Mouse (Mus musculus) B cell, adult 62 days (primary cell): ENCODE measurements around the gene Pmfbp1. TPM values are rescaled to one million over a fixed set of nuclear protein-coding genes. Genes with fewer than 3 reads are reported as not detected.

Experiments
- total RNA-seq: library from RNA; stranded (reverse); gene quantifications from 4 replicates; pipeline ENCODE4 v1.2.4, GENCODE M21; 2023

Pmfbp1 gene
- total RNA-seq = not detected in 4 replicates

GRCm38 (mm10) chr8:109493727-109494126, at the start of gene Pmfbp1:
Gene Pmfbp1, plus strand, starts transcription at chr8:109494027.

GRCm38 (mm10) chr8:109565498-109566333, 71.9 kb downstream of the Pmfbp1 start, which contains the start of the genes Dhx38 and Txnl4b:
Gene Dhx38, minus strand, starts transcription at chr8:109565861.
Gene Txnl4b, plus strand, starts transcription at chr8:109565892.

DNA sequence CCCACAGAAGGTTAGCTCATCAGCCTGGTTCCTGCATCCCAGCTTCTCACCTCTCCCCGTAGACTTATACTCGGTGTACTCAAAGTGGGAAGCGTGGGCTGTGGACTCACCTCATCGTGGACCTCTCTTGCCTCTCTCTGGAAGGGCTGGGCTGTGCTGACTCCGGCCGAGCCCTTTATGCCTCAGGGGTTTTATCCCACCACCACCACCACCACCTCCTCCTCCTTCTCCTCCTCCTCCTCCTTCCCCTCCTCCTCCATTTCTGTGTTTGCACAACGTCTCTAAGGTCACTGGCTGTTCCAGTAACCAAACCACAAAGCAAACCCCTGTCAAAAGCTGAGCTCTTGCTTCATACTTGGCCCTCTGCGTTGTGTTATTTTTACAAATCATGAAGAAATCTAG, 85.1 kb downstream of the Pmfbp1 start, which contains the start of gene Hp:
Hp (minus strand) TSS at position 273 of the 402 bp plus-strand sequence.

Other genes starting within 250 kb of the Pmfbp1 start
- gene Dhx38, start 71.8 kb downstream of the Pmfbp1 start, total RNA-seq = 81.0 to 87.6 TPM (median 84.8 TPM) in 4 replicates
- 4.4 to 6.8 TPM (median 5.5 TPM) in 4 replicates for gene Txnl4b, start 71.9 kb downstream of the Pmfbp1 start, total RNA-seq
- not detected in 4 replicates for gene Hp, start 85.1 kb downstream of the Pmfbp1 start, total RNA-seq
- 18.9 to 28.1 TPM (median 23.8 TPM) in 4 replicates for gene Dhodh, start 114.6 kb downstream of the Pmfbp1 start, total RNA-seq
- gene Pkd1l3, start 120.5 kb downstream of the Pmfbp1 start, total RNA-seq = 1.2 to 2.2 TPM (median 1.3 TPM) in 4 replicates
- 105 to 121 TPM (median 114 TPM) in 4 replicates for gene Ist1, start 199.2 kb downstream of the Pmfbp1 start, total RNA-seq
- gene Zfp821, start 211.5 kb downstream of the Pmfbp1 start, total RNA-seq = 25.1 to 27.9 TPM (median 26.7 TPM) in 4 replicates
- 34.7 to 38.9 TPM (median 37.9 TPM) in 4 replicates for gene Atxn1l, start 243.7 kb downstream of the Pmfbp1 start, total RNA-seq